Mouse (Mus musculus): ENCODE measurements around the gene Setmar.

Gene Setmar

DNA sequence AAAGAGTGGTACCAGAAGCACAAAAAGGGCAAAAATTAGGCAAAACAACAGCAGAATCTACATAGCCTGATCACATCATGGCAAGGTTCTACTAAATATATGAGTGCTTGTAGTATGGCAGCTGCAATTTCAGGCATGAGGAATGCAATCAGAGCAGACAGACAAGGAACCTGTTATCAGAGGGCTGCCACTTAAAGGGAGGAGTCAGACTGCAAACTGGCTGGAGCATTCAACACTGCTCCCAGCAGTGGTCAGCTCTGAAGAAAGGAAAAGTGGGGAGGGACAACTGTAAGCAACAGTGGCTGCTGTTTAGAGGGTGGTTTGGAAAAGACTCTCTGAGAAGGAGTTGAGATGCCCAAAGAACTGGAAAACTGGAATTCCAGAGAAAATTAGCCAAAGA lies 46.8 kb downstream of the Setmar start:
- no peak for DNase-seq (ENCODE audit: extremely low read depth, low read depth)

DNA sequence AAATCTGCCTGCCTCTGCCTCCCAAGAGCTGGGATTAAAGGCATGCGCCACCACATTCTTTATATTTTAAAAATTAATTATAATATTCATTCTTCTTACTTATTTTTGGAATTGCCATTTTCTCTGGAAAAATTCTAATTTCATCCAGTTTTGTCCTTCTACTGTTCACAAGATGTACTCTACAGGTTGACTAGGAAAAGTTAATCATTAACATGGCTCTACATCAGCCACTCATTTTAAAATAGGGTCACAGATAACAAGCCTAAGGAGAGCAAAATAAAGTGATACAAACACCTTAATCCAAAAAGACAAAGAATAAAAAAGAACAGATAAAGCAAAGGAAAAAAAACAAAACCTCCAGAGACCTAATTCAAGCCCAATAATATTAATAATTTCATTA lies 50.1 kb downstream of the Setmar start:
- no peak for DNase-seq (ENCODE audit: extremely low read depth, low read depth)

DNA sequence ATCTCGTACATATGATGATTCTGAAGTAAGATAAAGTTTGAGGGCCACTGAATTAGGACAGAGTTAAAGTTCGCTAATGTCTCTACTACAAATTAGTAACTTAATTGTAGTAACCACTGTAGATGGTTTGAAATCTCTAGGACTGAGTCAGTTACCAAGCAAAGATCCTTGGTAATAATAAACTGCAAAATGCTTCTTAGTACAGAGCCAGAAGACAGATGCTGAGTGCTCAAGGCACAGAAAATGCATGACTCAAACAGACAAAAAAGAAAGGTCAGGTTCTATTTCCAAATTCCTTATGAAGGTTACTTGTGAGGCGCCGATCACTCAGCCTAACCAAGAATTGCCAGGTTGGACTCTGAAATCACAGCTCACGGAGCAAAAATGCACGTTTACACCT lies 53.0 kb downstream of the Setmar start:
- DNase-seq (ENCODE audit: extremely low read depth, low read depth): no peak

DNA sequence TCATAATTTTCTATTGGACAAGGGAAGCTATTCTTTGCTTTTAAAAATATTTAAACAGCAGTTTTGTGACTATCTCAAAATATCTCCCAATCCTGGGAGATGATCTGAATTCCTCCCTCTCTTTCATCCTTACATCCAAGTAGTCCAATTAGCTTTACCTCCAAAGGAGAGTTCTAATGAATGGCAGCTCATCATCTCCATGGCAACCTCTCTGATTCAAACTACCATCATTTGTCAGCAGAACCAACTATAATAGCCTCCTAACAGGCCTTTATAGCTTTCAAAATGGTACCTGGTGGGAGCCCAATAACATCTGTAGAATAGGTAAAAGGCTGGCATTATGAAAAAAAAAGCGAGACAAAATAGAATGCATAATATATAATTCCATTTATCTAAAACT lies 60.6 kb downstream of the Setmar start:
- no peak for DNase-seq (ENCODE audit: extremely low read depth, low read depth)

DNA sequence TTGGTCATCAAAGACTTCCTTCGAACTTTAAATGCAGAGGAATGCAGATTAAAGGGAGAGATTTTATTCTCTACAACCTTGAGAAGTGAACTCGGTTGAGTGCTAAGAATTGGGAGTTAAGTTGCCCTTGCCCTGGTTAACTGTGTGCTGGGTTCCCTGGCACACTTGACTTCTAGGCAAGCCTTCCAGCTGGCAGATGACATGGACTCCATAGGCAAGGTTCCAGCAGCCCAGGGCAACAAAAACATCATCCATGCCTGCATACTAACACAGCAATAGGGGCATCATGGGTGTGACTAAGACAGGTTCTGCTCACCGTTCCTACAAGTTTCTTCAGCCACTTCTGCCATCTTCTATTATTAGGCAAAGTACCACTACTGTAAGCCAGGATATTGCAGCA lies 61.8 kb downstream of the Setmar start:
- DNase-seq (ENCODE audit: extremely low read depth, low read depth): no peak

All from MEL-GATA-1-ER (cell line).